Mouse (Mus musculus): Measurements from ENCODE around the gene Cap2.

The Cap2 gene

DNA sequence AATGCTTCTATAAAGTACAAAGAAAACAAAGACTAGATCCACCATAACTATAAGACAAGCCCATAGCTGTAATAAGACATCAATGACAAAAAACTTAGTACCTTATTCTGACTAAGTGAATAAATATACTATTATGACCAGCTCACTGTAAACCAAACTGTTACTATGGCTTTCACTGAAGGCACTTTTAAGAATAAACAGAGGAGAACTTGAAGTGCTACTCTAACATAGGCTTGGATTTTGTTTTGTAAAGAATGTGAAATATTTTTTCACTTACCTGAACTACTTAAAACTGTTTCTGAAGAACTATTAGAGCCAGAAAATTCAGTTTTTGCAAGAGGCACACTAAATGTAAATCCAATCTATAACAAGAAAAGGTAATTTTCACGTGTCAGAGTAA is 197.7 kb downstream of the Cap2 start:
- peaks cover 11% of the 10 kb centered on the region for H3K36me3 ChIP-seq (ENCODE audit: control insufficient read depth, insufficient read depth, low read length, poor library complexity, severe bottlenecking)
- no peaks in the 10 kb centered on the region for H3K27me3 ChIP-seq (ENCODE audit: control insufficient read depth, insufficient read depth, low read length, poor library complexity, severe bottlenecking)
- no peak for DNase-seq (ENCODE audit: low read depth, low spot score)
